Mouse (Mus musculus): Measurements from ENCODE around the gene Arpc1a.

The Arpc1a gene

DNA sequence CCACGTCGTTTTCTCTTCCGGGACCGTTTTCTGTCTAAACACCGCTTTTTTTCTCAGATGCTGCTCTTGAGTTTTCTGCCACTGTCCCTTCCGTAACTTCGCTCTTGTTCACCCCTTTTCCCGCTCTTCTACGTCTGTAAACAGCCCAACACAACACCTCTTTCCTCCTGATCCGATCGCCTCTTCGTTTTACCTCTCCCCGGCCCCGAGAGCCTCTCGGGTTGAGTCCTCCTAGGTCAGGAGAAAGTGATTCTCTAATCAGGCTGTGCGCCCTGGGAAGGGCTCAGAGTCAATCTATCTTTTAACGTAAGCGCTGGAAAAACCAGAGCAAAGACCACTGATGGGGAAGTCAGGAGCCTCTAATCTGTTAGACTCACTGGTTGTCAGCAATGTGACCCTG, 57.0 kb downstream of the Arpc1a start:
- DNase-seq (ENCODE audit: low read depth), result no peak

DNA sequence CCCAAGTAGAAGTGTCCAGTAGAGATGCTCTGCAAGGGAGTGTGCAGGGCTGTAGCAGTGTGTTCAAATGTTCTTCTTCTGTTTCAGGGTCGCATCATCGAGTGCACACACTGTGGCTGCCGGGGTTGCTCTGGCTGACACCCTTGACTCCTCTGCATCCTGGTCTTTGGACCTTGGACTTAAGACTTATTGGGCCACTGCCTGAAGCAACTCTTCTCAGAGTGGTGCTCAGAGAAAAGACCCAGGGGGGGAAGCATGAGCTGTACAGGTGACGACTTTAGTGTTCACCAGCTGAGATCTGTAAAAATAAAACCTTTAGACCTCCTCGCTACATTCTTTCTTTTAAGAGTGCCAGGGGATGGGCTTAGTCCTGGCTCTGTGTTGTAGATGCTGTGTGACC, 64.1 kb downstream of the Arpc1a start:
- no peak for DNase-seq (ENCODE audit: low read depth)

GRCm38 (mm10) chr5:145149294-145149693, 65.7 kb downstream of the Arpc1a start:
- no peak for DNase-seq (ENCODE audit: low read depth)

GRCm38 (mm10) chr5:145152690-145153089, 69.1 kb downstream of the Arpc1a start:
- DNase-seq (ENCODE audit: low read depth), result no peak
